Mouse (Mus musculus): ENCODE data around the gene Map3k15.

Map3k15 gene

GRCm38 (mm10) chrX:159988002-159988960, at the start of gene Map3k15:
Gene Map3k15, plus strand, starts transcription at chrX:159988433.
- DNase-seq (ENCODE audit: low read depth) = peak; percentile 32

GRCm38 (mm10) chrX:159942569-159942968, 45.7 kb upstream of the Map3k15 start:
- no peak for DNase-seq (ENCODE audit: low read depth)

GRCm38 (mm10) chrX:159943586-159943985, 44.6 kb upstream of the Map3k15 start:
- no peak for DNase-seq (ENCODE audit: low read depth)

- no peak for DNase-seq (ENCODE audit: low read depth)
Measured at GRCm38 (mm10) chrX:159953546-159954429, 34.4 kb upstream of the Map3k15 start.

- DNase-seq (ENCODE audit: low read depth) = no peak
Measured at GRCm38 (mm10) chrX:159954430-159954779, 33.8 kb upstream of the Map3k15 start.

GRCm38 (mm10) chrX:159955433-159955832, 32.8 kb upstream of the Map3k15 start:
- DNase-seq (ENCODE audit: low read depth) = no peak

GRCm38 (mm10) chrX:159961385-159961784, 26.8 kb upstream of the Map3k15 start:
- no peak for DNase-seq (ENCODE audit: low read depth)

GRCm38 (mm10) chrX:159963273-159963672, 25.0 kb upstream of the Map3k15 start:
- peak; percentile 48 for DNase-seq (ENCODE audit: low read depth)

GRCm38 (mm10) chrX:159963925-159964324, 24.3 kb upstream of the Map3k15 start:
- DNase-seq (ENCODE audit: low read depth) = no peak

- DNase-seq (ENCODE audit: low read depth) = no peak
Measured at GRCm38 (mm10) chrX:159969025-159969424, 19.2 kb upstream of the Map3k15 start.

GRCm38 (mm10) chrX:159971091-159971779, 17.0 kb upstream of the Map3k15 start:
- DNase-seq (ENCODE audit: low read depth) = no peak

GRCm38 (mm10) chrX:159973730-159974129, 14.5 kb upstream of the Map3k15 start:
- DNase-seq (ENCODE audit: low read depth) = peak; percentile 27

- no peak for DNase-seq (ENCODE audit: low read depth)
Measured at GRCm38 (mm10) chrX:159976243-159976642, 12.0 kb upstream of the Map3k15 start.

GRCm38 (mm10) chrX:159995808-159996207, 7.6 kb downstream of the Map3k15 start:
- DNase-seq (ENCODE audit: low read depth) = no peak

- no peak for DNase-seq (ENCODE audit: low read depth)
Measured at GRCm38 (mm10) chrX:160053306-160053705, 65.1 kb downstream of the Map3k15 start.

GRCm38 (mm10) chrX:160054643-160055042, 66.4 kb downstream of the Map3k15 start:
- DNase-seq (ENCODE audit: low read depth) = no peak

- no peak for DNase-seq (ENCODE audit: low read depth)
Measured at GRCm38 (mm10) chrX:160091973-160092372, 103.7 kb downstream of the Map3k15 start.

- no peak for DNase-seq (ENCODE audit: low read depth)
Measured at GRCm38 (mm10) chrX:160107817-160108216, 119.6 kb downstream of the Map3k15 start.

- DNase-seq (ENCODE audit: low read depth) = no peak
Measured at GRCm38 (mm10) chrX:160113777-160114176, 125.5 kb downstream of the Map3k15 start.

- DNase-seq (ENCODE audit: low read depth) = no peak
Measured at GRCm38 (mm10) chrX:160116074-160116473, 127.8 kb downstream of the Map3k15 start.

- DNase-seq (ENCODE audit: low read depth) = no peak
Measured at GRCm38 (mm10) chrX:160116658-160117057, 128.4 kb downstream of the Map3k15 start.

Measured in c-Kit-positive CD71-positive TER-119-negative erythroid progenitor cells, embryonic 14.5 days (primary cell).